Mouse (Mus musculus): ENCODE results near the gene Plscr5. TPM values are rescaled to one million over a fixed set of nuclear protein-coding genes. Genes with fewer than 3 reads are reported as not detected.
A peak's percentile ranks its signal among the peaks of the same experiment; 100 is the strongest.
"Not testable (repeated sequence)": the region's sequence is repeated elsewhere in the genome, so short reads cannot be mapped to it uniquely, and the experiment has no call there.

The Plscr5 gene
- total RNA-seq (2014; fragmentation: Nextera tagmentation): not detected in 2 replicates
- total RNA-seq (2017): not detected in 2 replicates

DNA sequence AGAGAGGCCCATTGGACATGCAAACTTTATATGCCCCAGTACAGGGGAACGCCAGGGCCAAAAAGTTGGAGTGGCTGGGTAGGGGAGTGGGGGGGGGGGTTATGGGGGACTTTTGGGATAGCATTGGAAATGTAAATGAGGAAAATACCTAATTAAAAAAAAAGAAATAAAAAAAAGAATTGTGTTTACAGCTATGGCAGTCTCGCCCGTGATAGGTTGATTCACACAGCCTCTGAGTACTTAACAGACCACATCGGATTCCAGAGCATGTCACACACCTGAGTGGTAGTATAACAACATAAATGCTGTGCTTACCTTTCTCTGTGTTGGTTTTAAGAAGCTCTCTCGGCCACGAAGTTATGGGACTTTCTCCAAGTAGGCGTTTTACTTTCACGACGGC, at the start of gene Plscr5:
TSS of gene Plscr5 (plus strand) at position 301 of the 400 bp plus-strand sequence.
- not testable (repeated sequence) for ATAC-seq (replicated peaks; ENCODE audit: low FRiP score, low TSS enrichment, poor library complexity, severe bottlenecking)

DNA sequence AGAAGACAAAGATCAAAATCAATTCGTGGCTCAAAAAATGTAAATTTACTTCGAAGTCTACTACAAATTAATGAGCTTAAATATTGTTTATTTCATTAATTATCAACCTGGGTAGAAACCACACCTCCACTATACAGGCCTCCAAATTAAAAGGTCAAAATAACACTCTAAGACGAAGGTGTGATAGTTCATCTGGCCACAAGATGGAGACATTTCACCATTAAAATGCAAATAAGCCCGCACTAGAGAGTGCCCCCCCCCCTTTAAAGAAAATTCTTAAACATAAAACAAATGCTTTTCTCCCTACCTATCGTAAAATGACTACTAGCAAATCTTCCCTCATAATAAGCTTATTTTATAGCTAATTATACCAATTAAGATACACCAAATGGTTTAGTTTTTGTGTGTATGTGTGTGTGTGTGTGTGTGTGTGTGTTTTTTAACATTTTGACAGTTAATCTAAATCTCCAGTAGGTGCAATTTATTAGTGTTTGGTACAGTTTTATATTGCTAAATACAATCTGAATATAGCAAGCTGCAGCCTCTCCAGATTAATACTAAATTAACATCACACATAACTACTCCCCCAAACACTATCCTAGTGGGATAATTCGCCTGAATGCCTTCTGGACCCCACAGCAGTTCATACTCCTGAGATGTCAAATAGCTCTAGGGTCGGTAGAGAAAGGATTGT, 45.0 kb upstream of the Plscr5 start:
- peak; percentile 94 for ATAC-seq (replicated peaks; ENCODE audit: low FRiP score, low TSS enrichment, poor library complexity, severe bottlenecking)

DNA sequence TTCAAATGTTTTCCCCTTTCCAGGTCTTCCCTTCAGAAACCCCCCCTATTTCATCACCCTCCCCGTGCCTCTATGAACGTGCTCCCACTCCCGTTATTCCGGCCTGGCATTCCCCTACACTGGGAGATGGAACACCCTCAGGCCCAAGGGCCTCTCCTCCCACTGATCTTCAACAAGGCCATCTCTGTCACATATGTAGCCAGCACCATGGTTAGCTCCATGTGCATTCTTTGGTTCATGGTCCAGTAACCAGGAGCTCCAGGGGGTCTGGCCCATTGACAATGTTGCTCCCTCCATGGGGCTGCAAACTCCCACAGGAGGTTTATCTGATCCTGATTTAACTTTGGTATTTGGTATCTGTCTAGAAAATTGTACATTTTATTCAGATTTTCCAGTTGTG, 30.5 kb upstream of the Plscr5 start:
- no peak for ATAC-seq (replicated peaks; ENCODE audit: low FRiP score, low TSS enrichment, poor library complexity, severe bottlenecking)

DNA sequence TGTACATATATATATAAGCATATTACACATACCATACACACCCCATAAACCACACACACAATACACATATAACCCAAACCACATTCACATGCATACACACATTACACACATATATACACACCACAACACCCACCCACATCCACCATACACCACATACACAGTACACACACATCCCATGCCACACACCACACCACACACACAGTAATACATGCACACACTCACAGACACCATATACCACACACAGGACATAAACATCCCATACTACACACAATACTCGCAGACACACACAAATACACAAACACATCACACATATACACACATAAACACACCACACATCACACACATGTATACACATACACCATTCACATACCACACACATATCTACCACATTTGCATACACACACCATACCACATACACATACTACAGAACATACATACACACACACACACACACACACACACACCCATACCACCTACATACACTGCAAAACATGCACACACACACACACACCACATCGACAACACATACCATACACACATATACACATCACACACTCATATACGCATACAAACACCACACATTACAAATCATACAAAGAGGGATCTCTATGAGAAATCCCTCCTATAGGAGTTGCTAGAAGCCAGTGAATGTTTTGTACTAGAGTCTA, 19.3 kb upstream of the Plscr5 start:
- no peak for ATAC-seq (replicated peaks; ENCODE audit: low FRiP score, low TSS enrichment, poor library complexity, severe bottlenecking)

DNA sequence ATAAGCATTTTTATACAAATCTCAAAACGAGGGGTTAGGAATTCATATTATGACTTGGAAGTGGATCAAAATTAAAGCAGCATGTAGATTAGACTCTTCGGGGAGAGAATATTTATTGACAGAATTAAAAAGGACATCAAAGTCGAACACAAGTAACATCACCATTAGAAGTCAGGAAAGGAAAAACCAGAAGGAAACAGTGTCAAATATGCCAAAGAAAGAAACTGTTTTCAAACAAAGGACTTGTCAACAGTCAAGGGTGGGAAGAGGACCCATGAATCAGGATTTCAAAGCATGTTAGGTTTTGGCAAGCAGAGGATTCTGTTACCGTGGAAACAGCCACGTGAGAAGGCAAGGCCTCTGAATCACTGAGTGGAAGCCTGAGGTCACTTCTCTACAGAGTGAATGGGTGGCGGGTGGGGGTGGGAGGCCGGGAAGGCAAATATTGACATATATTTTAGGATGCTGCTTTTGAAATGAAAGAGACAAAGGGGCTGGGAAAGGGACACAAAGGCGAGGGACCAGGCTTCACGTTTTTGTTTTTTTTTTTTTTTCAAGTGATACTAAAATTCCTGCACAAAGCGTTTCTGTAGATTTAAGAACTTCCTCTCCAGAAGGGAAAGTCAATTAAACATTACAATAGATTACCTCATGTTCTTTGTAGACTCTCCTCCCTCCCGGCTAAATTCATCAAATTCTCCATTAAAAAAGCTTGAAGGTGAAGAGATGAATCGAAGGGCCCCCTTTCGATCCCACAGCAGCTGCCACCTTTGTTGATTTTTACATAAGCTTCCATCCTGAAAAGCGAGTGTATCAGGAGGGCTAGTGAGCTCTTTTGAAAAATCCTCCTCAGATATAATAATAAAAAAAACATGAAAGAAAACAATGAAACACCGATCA, 18.3 kb upstream of the Plscr5 start:
- ATAC-seq (replicated peaks; ENCODE audit: low FRiP score, low TSS enrichment, poor library complexity, severe bottlenecking): no peak

DNA sequence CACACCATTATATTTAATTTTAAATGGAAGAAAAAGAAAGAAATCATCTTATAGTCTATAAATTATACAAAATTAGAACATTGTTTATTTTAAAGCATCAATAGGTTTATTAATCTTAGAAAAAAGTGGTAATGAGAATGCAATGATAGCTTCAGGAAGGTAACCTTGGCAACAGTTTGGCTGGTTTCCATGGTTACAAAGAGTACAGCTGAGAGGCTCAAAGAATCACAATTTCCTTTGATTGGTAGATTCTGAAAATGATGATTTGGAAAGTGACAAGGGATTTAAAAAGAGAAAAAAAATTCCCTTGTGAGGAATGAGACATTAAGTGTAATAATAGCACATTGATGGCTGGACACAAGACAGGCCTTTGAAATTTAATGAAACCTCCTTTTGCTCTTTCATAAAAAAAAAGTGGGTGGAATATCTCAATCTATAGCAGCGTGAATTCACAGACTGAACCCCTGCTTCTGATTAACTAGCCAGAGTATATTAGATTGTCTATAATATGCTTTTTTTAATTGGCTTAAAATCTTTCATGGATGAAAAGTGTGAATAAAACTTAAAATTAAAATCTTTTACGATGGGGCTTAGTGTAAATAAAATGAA, 13.8 kb upstream of the Plscr5 start:
- ATAC-seq (replicated peaks; ENCODE audit: low FRiP score, low TSS enrichment, poor library complexity, severe bottlenecking): no peak

DNA sequence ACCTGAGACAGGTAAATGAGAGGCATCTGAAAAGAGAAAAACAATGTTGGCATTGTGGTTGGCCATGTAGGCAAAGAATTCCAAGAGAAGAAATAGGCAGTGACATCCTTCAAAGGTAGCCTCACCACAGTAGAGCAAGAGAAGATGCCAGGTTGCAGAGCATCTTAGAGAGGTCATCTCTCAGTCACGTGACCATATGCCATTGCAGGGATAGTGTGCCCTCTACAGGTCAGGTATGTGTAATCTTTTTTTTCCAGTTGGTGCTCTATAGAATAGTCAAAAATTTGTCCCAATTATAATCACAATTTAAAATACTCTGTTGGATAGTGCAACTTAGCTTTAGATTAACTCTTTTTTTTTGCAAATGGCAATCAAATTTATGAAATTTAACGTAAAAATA, 1.4 kb upstream of the Plscr5 start:
- ATAC-seq (replicated peaks; ENCODE audit: low FRiP score, low TSS enrichment, poor library complexity, severe bottlenecking): no peak

DNA sequence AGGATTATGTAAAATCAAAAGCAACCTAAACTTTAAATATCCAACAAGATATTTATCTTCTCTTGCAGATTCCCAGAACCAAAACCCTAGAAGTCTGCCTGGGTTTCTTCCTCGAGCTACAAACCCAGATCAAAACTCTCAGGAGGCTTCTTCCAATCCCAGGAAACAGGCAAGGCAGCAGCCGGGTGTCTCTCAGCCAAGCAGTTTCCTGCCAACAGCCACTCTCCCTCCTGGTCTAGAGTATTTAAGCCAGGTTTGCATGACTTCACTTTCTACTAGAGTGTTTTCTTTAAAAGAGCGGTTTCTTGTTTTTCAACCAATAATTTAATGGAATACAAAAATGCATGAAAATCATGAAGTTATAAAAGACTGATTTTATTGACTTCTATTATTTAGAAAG, 5.7 kb downstream of the Plscr5 start:
- ATAC-seq (replicated peaks; ENCODE audit: low FRiP score, low TSS enrichment, poor library complexity, severe bottlenecking): no peak

DNA sequence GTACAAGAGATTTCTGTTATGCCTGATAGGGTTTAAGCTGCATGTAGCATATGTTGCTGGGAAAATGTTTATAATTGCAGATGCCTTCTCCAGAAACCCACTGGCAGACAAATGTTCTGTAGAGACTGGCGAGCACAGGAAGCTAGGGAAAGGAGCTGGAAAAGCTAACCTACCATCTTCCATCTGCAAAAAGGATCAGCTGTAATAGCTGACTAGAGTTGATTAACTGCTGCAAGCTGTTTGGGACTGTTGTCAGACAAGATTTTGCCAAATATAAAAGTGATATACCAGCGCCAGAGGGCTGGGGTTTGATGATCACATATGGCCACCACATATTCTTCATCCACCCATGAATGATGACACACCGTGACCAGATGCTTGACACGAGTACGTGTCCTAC, 6.8 kb downstream of the Plscr5 start:
- no peak for ATAC-seq (replicated peaks; ENCODE audit: low FRiP score, low TSS enrichment, poor library complexity, severe bottlenecking)

DNA sequence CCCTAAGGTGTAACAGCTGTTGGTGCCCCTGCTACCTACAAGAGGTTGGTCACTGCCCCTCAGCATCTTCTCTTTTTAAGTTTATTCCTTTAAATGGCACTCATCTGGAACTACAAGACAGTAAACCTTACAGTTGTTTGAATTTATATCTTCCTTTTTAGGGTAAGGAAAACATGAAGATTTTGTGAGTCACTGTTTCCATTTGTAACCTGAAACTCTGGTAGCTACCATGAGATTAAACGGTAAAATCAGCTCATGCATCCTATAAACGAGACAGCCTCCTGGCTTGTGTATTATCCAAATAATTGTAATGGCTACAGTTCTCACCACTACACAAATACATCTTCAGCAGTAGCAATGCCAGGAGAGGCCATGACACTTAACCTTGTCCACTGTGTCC, 11.7 kb downstream of the Plscr5 start:
- no peak for ATAC-seq (replicated peaks; ENCODE audit: low FRiP score, low TSS enrichment, poor library complexity, severe bottlenecking)

DNA sequence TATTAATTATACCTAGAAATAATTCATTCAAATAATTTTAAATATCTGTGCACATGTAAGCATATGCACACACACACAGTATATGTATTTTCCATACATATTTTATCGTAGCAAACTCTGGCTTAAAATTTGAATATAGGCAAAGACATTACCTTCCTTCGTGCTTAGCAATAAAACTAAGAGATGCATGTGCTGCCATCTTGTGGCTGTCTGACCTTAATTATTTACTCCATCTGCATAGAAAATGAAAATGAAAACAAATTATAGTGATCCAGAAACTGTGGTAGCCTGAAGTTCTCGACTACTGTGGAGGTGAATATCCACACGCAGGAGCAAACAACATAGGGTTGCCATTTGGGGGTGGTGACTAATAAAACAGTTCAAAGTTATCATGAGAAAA, 14.6 kb downstream of the Plscr5 start:
- ATAC-seq (replicated peaks; ENCODE audit: low FRiP score, low TSS enrichment, poor library complexity, severe bottlenecking): peak; percentile 68

DNA sequence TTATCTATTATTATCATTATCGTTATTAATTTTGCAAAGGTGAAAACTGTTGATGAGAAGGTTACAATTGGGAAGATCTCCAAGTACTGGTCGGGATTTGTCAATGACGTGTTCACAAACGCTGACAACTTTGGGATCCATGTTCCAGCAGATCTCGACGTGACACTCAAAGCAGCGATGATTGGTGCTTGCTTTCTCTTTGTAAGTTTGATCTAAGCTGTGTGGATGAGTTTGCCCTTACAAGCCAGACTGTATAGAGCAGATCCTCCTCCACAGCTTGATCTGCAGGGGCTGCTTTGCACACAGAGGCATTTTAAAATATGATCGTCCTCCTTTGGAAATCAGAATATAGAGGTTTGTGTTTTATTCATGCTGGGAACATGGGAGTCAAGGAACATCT, 15.0 kb downstream of the Plscr5 start:
- ATAC-seq (replicated peaks; ENCODE audit: low FRiP score, low TSS enrichment, poor library complexity, severe bottlenecking): no peak

DNA sequence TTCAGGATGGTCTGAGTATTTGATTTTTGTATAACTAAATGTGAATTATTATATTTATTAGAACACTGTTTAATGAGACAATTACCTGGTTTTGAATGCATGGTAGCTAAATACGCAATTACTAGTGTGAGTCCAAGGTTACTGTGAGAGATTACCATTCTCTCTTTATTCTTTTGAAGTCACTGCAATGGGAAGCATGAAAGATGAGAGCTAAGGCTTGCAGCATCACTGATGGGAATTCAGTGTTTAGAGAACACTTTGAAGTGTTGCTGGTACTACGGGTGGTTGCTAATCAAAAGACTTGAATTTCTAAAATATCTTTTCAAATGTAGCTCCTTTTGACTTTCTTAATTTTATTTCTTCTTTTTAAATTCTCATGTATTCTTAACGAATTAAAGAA, 17.1 kb downstream of the Plscr5 start:
- ATAC-seq (replicated peaks; ENCODE audit: low FRiP score, low TSS enrichment, poor library complexity, severe bottlenecking): no peak

DNA sequence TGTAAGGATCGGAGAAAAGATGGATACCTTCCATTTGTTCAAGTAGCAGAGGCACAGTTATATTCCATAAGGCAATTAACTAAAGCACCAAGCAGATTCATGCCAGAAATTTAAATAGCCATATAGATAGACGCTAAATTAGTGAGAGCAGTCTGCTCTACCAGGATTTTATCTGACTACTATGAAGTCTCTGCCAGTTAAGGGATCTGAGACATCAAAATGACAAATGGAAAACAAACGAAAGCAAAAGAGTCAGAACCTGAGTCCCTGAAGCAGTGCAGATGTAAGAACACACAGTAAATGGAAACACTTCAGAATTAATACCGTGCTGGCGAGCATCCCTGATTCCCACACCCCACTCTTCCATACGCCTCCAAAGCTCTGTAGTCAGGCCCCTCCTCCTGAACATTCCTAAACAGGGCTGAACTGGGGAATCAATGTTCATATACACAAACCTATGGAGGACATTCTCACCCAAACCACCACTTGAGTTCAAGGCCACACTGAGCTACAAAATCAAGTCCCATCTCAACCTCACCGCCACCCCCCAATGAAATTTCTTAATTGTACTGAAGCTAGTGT, 17.7 kb downstream of the Plscr5 start:
- 0 out of 2 replicates have a peak, but pooled peaks have one; percentile 21 for ATAC-seq (replicated peaks; ENCODE audit: low FRiP score, low TSS enrichment, poor library complexity, severe bottlenecking)

DNA sequence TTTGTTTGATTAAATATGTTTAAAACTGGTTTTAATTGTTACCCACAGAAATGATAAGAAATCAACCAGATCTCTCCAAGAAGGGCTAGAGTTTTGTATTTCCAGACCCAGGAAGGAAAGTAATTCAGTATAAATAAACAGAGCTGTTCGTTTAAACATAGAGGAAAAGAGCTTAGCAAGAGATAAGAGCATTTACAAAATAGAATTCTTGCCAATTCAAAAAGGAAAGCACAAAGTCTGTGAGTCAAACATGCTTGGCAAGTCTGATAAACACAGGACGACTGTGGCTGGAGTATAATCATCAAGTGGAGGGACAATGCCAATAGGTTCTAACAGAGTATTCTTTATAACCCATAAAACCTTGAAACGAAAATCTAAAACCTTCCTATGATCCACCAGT, 18.3 kb downstream of the Plscr5 start:
- ATAC-seq (replicated peaks; ENCODE audit: low FRiP score, low TSS enrichment, poor library complexity, severe bottlenecking): peak; percentile 70

DNA sequence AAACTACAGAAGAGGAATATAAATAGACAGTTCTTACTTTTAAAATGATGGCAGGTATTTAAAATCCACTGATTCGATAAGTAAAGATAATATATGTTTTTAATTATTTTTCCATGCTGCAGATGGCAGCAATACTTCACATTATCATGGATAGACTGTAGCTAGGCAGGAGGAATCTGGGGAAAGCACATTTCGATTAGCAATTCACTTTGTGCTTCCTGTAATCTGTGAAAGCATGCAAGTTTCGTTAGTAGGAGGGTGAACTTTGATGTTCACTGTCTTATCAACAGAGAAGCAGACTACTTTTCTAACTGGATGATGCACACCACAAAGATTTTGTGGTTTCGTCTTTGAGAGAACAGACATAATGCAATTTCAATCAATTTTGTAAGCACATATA, 24.7 kb downstream of the Plscr5 start:
- peak; percentile 97 for ATAC-seq (replicated peaks; ENCODE audit: low FRiP score, low TSS enrichment, poor library complexity, severe bottlenecking)

DNA sequence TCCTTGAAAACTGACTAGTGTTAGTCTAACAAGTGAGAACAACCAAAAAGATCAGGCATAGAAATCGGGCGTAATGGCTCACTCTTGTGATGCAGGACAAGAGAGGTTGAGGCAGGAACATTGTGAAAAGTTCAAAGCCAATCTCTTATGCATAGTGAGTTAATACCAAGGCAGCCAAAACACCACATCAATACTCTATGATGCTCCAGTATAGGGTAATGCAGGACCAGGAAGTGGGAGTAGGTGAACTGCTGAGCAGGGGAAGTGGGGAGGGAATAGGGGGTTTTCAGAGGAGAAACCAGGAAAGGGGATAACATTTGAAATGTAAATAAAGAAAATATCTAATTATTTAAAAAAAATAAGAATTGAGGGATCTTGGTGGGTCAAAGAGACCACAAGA, 25.2 kb downstream of the Plscr5 start:
- peak; percentile 33; the same call in 1 of the 2 replicates for ATAC-seq (replicated peaks; ENCODE audit: low FRiP score, low TSS enrichment, poor library complexity, severe bottlenecking)

DNA sequence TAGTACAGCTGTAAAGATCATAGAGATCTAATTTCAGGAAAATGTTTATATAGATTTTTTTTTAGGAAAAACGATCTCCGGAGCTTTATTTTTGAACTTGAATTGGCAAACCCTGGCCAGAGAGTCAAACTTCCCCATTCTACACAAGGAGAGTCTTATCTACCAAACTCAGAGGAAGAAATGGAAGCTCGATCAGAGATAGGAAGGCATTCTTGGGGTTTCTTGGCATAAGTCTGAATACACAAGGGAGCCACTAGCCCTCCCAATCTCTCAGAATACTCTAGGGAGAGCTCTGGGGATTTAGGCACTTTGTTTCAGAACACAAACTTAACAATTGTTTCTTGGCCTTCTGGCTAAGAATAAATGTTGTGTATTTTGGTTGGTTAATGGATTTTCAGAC, 27.4 kb downstream of the Plscr5 start:
- peak; percentile 24; the same call in 1 of the 2 replicates for ATAC-seq (replicated peaks; ENCODE audit: low FRiP score, low TSS enrichment, poor library complexity, severe bottlenecking)

DNA sequence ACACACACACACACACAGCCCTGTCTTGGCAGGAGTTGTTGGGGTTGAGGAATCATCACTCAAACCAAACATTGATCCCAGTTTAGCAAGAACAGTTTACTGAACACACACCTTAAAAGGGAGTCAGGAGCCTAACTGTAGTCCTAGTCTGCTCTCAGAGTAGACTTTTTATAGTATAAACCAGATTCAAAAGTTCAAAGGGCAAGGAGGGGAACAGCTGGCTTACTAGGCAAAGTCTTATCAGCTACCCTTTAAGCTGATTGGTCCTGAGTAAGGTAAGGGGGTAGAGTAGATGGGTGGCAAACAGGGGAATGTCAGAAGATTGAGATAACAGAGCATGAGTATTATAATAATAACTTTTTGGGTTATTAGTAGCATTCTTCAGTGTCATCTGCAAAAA, 28.7 kb downstream of the Plscr5 start:
- ATAC-seq (replicated peaks; ENCODE audit: low FRiP score, low TSS enrichment, poor library complexity, severe bottlenecking): no peak

Data from megakaryocyte-erythroid progenitor cell, adult 5-6 weeks (primary cell).